Mouse (Mus musculus): Measurements from ENCODE around the gene Alpi.

GRCm38 (mm10) chr1:87106536-87106935 is 5.1 kb upstream of the Alpi start:
- TF ChIP-seq EP300 (IDR thresholded peaks at IDR 0.05; ENCODE audit: low read depth) (no peak), CTCF (IDR thresholded peaks at IDR 0.05; ENCODE audit: low read depth) (no peak)
